Comparison of ENCODE assay signal across 8 mouse cellular contexts in the genomic region with DNA sequence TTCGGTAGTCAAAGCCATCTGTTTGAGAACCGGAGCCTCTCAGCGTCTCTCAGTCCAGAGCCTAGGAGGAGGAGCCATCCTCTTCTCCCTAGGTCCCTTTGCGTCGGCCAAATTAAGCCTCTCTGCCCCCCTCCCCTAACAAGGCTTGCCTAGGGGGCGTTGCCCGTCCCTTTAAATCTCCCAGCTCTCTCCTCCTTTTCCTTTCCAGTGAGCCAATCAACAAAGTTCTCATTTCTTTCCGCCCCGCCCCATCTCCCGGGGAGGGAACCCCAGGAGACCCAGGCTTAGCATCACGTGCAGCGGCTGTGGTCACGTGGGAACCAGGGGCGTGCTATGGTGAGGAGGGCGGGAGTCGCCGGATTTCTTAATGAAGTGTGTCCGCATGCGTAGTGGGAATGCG. TPM values are rescaled to one million over a fixed set of nuclear protein-coding genes. Genes with fewer than 3 reads are reported as not detected.
A peak's percentile ranks its signal among the peaks of the same experiment; 100 is the strongest.
DNase-seq lines count a peak whose midpoint lies in the region; ATAC-seq lines count a peak whose summit lies in the region.

No protein-coding gene starts in this region.

- intact Hi-C loops in left cerebral cortex, postnatal 25 days (cut with DNase I) = loop anchor here (10.0 kb wide), 1 partner anchor 114 kb away; no protein-coding TSS in a partner anchor
- intact Hi-C loops in left cerebral cortex, postnatal 36 days (cut with DNase I) = no loop called here

- ATAC-seq in midbrain, embryonic 11.5 days (ENCODE audit: low FRiP score) = peak; percentile 93

- H3K27me3 ChIP-seq in midbrain, embryonic 11.5 days (ENCODE audit: control insufficient read depth, insufficient read depth, low read length) = peaks cover 98% of the 10 kb centered on the region

- no peaks in the 10 kb centered on the region for H3K36me3 ChIP-seq in midbrain, embryonic 11.5 days (ENCODE audit: control insufficient read depth, insufficient read depth, low read length)

- peaks cover 2% of the 10 kb centered on the region; the same call in 1 of the 2 replicates for H3K4me1 ChIP-seq in midbrain, embryonic 11.5 days (ENCODE audit: control insufficient read depth, insufficient read depth, low read length)

- H3K4me2 ChIP-seq in midbrain, embryonic 11.5 days = peak overlapping the region; percentile 25; the same call in 1 of the 2 replicates

- no peaks in the 10 kb centered on the region for H3K9me3 ChIP-seq in midbrain, embryonic 11.5 days (ENCODE audit: control insufficient read depth, low read length)

- peak; percentile 42 for DNase-seq in Muller cell, postnatal 12 days (ENCODE audit: inconsistent ontology term)
- DNase-seq in embryo, embryonic 9.5 days (ENCODE audit: extremely low spot score) = peak; percentile 85
- DNase-seq in heart, adult 9 months (ENCODE audit: low spot score in 2 of 2) = peak; percentile 29 to 39
- DNase-seq in kidney, adult 8-10 months = peak; percentile 42 to 48
- DNase-seq in midbrain, embryonic 11.5 days (ENCODE audit: low spot score, missing footprints) = peak; percentile 97
- DNase-seq in left cerebral cortex, postnatal 25 days (ENCODE audit: low spot score in 2 of 2) = no peak
- no peak for DNase-seq in cerebellum, adult 9-11 months
- DNase-seq in left cerebral cortex, postnatal 36 days (ENCODE audit: low spot score in 2 of 2) = no peak

- no peak overlapping the region for H3K9ac ChIP-seq in midbrain, embryonic 11.5 days (ENCODE audit: low read length)

- under 1% methylated on average over 19 of the region's 20 CpGs for WGBS in midbrain, embryonic 11.5 days

- H3K27ac ChIP-seq in midbrain, embryonic 11.5 days (ENCODE audit: low read depth, low read length) = no peak overlapping the region

- 0 out of 2 replicates have a peak overlapping the region, but pooled peaks have one; percentile 17 for H3K4me3 ChIP-seq in midbrain, embryonic 11.5 days (ENCODE audit: low read depth, low read length)

RNA-seq across cellular contexts. Expression of gene Hoxc13, which starts 0.3 kb away (rescaled TPM):
- 0.11 and 0.15 TPM in 2 replicates for polyA plus RNA-seq in midbrain, embryonic 11.5 days (2014; fragmentation: Nextera tagmentation; extraction: Ambion mirVana)
- not detected for total RNA-seq in left cerebral cortex, postnatal 25 days (2021)
- not detected for total RNA-seq in left cerebral cortex, postnatal 36 days (2021)

RNA-seq across cellular contexts. Expression of gene Hoxc12, which starts 15.9 kb away (rescaled TPM):
- polyA plus RNA-seq in midbrain, embryonic 11.5 days (2014; fragmentation: Nextera tagmentation; extraction: Ambion mirVana) = not detected in 2 replicates
- not detected for total RNA-seq in left cerebral cortex, postnatal 25 days (2021)
- not detected for total RNA-seq in left cerebral cortex, postnatal 36 days (2021)

RNA-seq across cellular contexts. Expression of gene Hoxc11, which starts 33.6 kb away (rescaled TPM):
- polyA plus RNA-seq in midbrain, embryonic 11.5 days (2014; fragmentation: Nextera tagmentation; extraction: Ambion mirVana) = not detected in 2 replicates
- total RNA-seq in left cerebral cortex, postnatal 25 days (2021) = not detected
- not detected for total RNA-seq in left cerebral cortex, postnatal 36 days (2021)

RNA-seq across cellular contexts. Expression of gene Hoxc10, which starts 46.0 kb away (rescaled TPM):
- polyA plus RNA-seq in midbrain, embryonic 11.5 days (2014; fragmentation: Nextera tagmentation; extraction: Ambion mirVana) = not detected in 2 replicates
- not detected for total RNA-seq in left cerebral cortex, postnatal 25 days (2021)
- total RNA-seq in left cerebral cortex, postnatal 36 days (2021) = not detected

RNA-seq across cellular contexts. Expression of gene Hoxc5, which starts 46.6 kb away (rescaled TPM):
- not detected in 2 replicates for polyA plus RNA-seq in midbrain, embryonic 11.5 days (2014; fragmentation: Nextera tagmentation; extraction: Ambion mirVana)
- not detected for total RNA-seq in left cerebral cortex, postnatal 25 days (2021)
- total RNA-seq in left cerebral cortex, postnatal 36 days (2021) = not detected

Comparison
In these comparisons a context has a peak if more than half of its experiments do, and no peak if none do; other contexts are left out.
1. DNase-seq: peak in Muller cell, postnatal 12 days (single experiment), embryo, embryonic 9.5 days (single experiment), heart, adult 9 months (2 of 2), kidney, adult 8-10 months (2 of 2) and midbrain, embryonic 11.5 days (single experiment); none in left cerebral cortex, postnatal 25 days (0 of 2), cerebellum, adult 9-11 months (single experiment) and left cerebral cortex, postnatal 36 days (0 of 2).